Mouse (Mus musculus): ENCODE measurements around the gene Nlrc5. TPM values are rescaled to one million over a fixed set of nuclear protein-coding genes. Genes with fewer than 3 reads are reported as not detected.

The Nlrc5 gene
- polyA plus RNA-seq, 1 experiment from 2014 or later = 0.28 TPM

GRCm38 (mm10) chr8:94569419-94569818, 135.3 kb downstream of the Nlrc5 start:
- H3K27ac ChIP-seq (ENCODE audit: low read length) = no peak overlapping the region
- no peaks in the 10 kb centered on the region for H3K4me1 ChIP-seq (ENCODE audit: control insufficient read depth, insufficient read depth, low read length)
- H3K27me3 ChIP-seq (ENCODE audit: control insufficient read depth, insufficient read depth, low read length) = no peaks in the 10 kb centered on the region
- H3K4me3 ChIP-seq (replicated peaks; ENCODE audit: low read length) = no peak overlapping the region
- 64% methylated on average over 1 of the region's 1 CpGs for WGBS
- H3K9me3 ChIP-seq (replicated peaks; ENCODE audit: control insufficient read depth, low read length) = no peaks in the 10 kb centered on the region
- H3K4me2 ChIP-seq (ENCODE audit: low read depth, low read length) = no peak overlapping the region
- ATAC-seq (ENCODE audit: insufficient read depth, low FRiP score) = no peak
- H3K9ac ChIP-seq (ENCODE audit: low read length) = no peak overlapping the region
- no peaks in the 10 kb centered on the region for H3K36me3 ChIP-seq (ENCODE audit: control insufficient read depth, insufficient read depth, low read length)

- 67% methylated on average over 2 of the region's 2 CpGs for WGBS
- Histone ChIP-seq H3K36me3 (ENCODE audit: control insufficient read depth, insufficient read depth, low read length) (0 out of 2 replicates have a peak, but pooled peaks cover 6% of the 10 kb centered on the region), H3K27ac (ENCODE audit: low read length) (no peak overlapping the region), H3K27me3 (ENCODE audit: control insufficient read depth, insufficient read depth, low read length) (no peaks in the 10 kb centered on the region), H3K9ac (ENCODE audit: low read length) (no peak overlapping the region), H3K9me3 (replicated peaks; ENCODE audit: control insufficient read depth, low read length) (no peaks in the 10 kb centered on the region), H3K4me2 (ENCODE audit: low read depth, low read length) (no peak overlapping the region), H3K4me3 (replicated peaks; ENCODE audit: low read length) (no peak overlapping the region), H3K4me1 (ENCODE audit: control insufficient read depth, insufficient read depth, low read length) (no peaks in the 10 kb centered on the region)
- ATAC-seq (ENCODE audit: insufficient read depth, low FRiP score) = no peak
These were observed 137.7 kb downstream of the Nlrc5 start for GRCm38 (mm10) chr8:94571896-94572295.

GRCm38 (mm10) chr8:94574159-94574907, 140.2 kb downstream of the Nlrc5 start:
- Histone ChIP-seq H3K27ac (ENCODE audit: low read length) (no peak overlapping the region), H3K4me3 (replicated peaks; ENCODE audit: low read length) (no peak overlapping the region), H3K9me3 (replicated peaks; ENCODE audit: control insufficient read depth, low read length) (no peaks in the 10 kb centered on the region), H3K4me2 (ENCODE audit: low read depth, low read length) (no peak overlapping the region), H3K27me3 (ENCODE audit: control insufficient read depth, insufficient read depth, low read length) (no peaks in the 10 kb centered on the region), H3K36me3 (ENCODE audit: control insufficient read depth, insufficient read depth, low read length) (0 out of 2 replicates have a peak, but pooled peaks cover 11% of the 10 kb centered on the region), H3K4me1 (ENCODE audit: control insufficient read depth, insufficient read depth, low read length) (no peaks in the 10 kb centered on the region), H3K9ac (ENCODE audit: low read length) (no peak overlapping the region)
- 87% methylated on average over 16 of the region's 16 CpGs for WGBS
- no peak for ATAC-seq (ENCODE audit: insufficient read depth, low FRiP score)

- Histone ChIP-seq H3K36me3 (ENCODE audit: control insufficient read depth, insufficient read depth, low read length) (0 out of 2 replicates have a peak, but pooled peaks cover 11% of the 10 kb centered on the region), H3K4me1 (ENCODE audit: control insufficient read depth, insufficient read depth, low read length) (no peaks in the 10 kb centered on the region), H3K27ac (ENCODE audit: low read length) (no peak overlapping the region), H3K4me2 (ENCODE audit: low read depth, low read length) (no peak overlapping the region), H3K9ac (ENCODE audit: low read length) (no peak overlapping the region), H3K4me3 (replicated peaks; ENCODE audit: low read length) (no peak overlapping the region), H3K9me3 (replicated peaks; ENCODE audit: control insufficient read depth, low read length) (no peaks in the 10 kb centered on the region), H3K27me3 (ENCODE audit: control insufficient read depth, insufficient read depth, low read length) (no peaks in the 10 kb centered on the region)
- 90% methylated on average over 4 of the region's 4 CpGs for WGBS
- no peak for ATAC-seq (ENCODE audit: insufficient read depth, low FRiP score)
These were observed 141.0 kb downstream of the Nlrc5 start for GRCm38 (mm10) chr8:94575148-94575547.

Small RNA genes within 50 kb of the gene (microRNA-seq; reads per million reads assigned to microRNA genes)
- gene Mir7072 = not detected

Other genes starting within 250 kb of the Nlrc5 start
- 64.9 and 68.5 TPM in 2 replicates for gene Nup93, start 219.8 kb upstream of the Nlrc5 start, polyA plus RNA-seq (2015; fragmentation: Nextera tagmentation; extraction: Ambion mirVana)
- 0.09 TPM in 1 of 2 replicates, not detected in the other for gene Slc12a3, start 105.2 kb upstream of the Nlrc5 start, polyA plus RNA-seq (2015; fragmentation: Nextera tagmentation; extraction: Ambion mirVana)
- gene Herpud1, start 47.9 kb upstream of the Nlrc5 start, polyA plus RNA-seq (2015; fragmentation: Nextera tagmentation; extraction: Ambion mirVana) = 167 and 182 TPM in 2 replicates
- 9.3 and 9.5 TPM in 2 replicates for gene Cpne2, start 98.6 kb downstream of the Nlrc5 start, polyA plus RNA-seq (2015; fragmentation: Nextera tagmentation; extraction: Ambion mirVana)
- 33.3 and 34.0 TPM in 2 replicates for gene Rspry1, start 167.6 kb downstream of the Nlrc5 start, polyA plus RNA-seq (2015; fragmentation: Nextera tagmentation; extraction: Ambion mirVana)
- gene Fam192a, start 167.6 kb downstream of the Nlrc5 start, polyA plus RNA-seq (2015; fragmentation: Nextera tagmentation; extraction: Ambion mirVana) = 58.4 and 58.6 TPM in 2 replicates
- 112 and 113 TPM in 2 replicates for gene Arl2bp, start 232.2 kb downstream of the Nlrc5 start, polyA plus RNA-seq (2015; fragmentation: Nextera tagmentation; extraction: Ambion mirVana)

Data from stomach, embryonic 16.5 days (tissue).